Mouse (Mus musculus): ENCODE results near the gene Mtcl1.

DNA sequence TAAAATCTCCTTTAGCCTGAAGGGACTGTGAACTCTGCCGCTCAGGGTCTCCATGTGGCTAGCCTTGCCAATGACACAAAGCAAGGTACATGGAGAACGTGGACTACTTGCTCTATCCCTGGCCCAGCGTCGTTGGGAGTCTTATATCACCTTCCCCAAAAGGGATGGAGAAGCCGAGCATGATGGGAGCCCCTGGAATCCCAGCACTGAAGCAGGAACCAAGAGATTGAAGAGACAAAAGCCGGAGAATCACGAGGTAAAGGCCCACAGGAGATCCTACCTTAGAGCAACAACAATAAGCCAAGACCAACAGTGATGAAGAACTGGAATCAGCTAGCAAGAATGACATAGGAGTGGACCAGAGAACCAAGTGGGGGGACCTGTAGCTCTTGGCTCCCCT lies 147.6 kb downstream of the Mtcl1 start:
- TF ChIP-seq POLR2A (IDR thresholded peaks at IDR 0.05; ENCODE audit: insufficient read depth, low read length) (no peak), CTCF (IDR thresholded peaks at IDR 0.05; ENCODE audit: low read depth, low read length) (no peak), EP300 (IDR thresholded peaks at IDR 0.05; ENCODE audit: insufficient read depth, low read depth, low read length) (no peak)

Measured in ES-Bruce4 (cell line).